Mouse (Mus musculus) retina, postnatal 1 day (tissue): Measurements from ENCODE around the gene Nt5c1a.
"Not testable (repeated sequence)": the region's sequence is repeated elsewhere in the genome, so short reads cannot be mapped to it uniquely, and the experiment has no call there.

Experiments used
- DNase-seq: peaks from one replicate; pipeline ENCODE4 v3.0.0-alpha.2; 2012

Gene Nt5c1a

DNA sequence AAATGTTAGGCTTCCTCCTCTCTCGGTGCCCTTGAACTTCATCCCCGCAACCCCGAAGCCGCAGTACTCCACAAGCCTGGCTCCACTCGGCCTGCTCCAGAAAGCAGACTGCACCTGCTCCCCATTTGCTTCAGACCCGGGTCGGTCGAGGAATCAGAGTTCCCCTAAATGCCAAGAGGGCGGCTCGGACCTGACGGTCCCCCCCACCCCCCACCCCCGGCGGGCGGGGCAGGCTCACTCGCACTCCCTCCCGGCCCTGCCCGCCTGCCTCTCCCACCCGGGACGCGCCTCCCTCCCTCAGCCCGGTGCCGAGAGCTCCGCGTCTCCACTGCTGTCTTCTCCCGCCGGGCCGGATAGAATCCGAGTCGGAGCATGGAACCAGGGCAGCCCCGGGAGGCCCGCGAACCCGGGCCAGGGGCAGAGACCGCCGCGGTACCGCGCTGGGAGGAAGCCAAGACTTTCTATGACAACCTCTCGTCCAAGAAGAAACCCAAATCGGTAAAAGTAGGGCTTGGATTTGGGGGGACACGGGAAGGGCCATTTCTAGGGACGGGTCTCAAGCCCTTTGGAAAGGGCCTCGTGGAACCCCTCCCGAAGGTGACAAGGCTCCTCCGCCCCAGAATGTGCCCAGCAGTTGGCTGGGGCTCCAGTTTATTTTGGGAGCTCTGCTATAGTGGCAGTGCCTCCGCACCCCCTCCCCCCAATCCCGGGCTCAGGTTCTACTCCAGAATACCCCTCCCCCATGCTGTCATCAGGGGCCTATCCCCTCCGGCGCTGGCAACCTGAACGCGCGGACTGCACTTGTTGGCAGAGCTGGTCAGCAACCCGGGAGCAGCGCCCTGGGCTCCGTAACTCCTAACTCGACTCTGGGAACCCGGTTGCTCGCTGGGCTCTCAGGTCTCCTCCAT is at the start of gene Nt5c1a:
Gene Nt5c1a, plus strand, starts transcription at position 319 of the 908 bp plus-strand sequence.
- DNase-seq: peak; percentile 49

DNA sequence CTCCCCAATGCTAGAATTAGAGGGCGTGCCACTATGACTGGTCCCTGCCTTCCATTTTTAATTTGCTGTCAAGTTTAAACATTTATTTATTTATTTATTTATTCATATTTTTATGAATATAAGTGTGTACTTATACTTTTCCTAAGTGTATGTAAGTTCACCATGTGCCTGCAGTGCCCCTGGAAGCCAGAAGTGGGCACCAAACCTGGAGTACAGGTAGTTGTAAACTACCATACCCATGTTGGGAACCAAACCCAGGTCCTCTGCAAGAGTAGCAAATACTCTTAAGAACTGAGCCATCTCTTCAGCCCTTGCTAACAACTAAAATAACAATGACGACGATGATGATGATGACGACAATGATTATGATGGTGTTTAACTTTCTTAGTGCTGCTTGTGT is 49.3 kb upstream of the Nt5c1a start:
- DNase-seq: no peak

DNA sequence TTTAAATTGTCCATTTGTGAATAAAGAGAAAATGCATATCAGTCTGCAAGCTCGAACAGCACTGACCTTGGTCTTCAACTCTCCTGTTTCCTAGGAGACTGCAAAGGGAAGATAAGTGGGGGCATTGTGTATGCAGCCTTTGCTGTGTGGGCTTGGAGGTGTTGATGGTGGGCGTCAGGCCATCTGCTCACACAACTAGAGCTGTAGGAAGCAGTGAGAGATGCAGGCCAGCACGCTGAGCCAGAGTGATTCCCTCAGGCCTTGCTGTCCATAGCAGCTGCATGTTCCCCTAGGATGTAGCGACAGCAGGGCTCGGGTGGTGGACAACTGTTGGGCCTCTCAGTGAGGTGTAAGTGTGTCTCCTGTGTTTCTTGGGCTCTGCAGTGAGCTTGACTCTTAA is 48.3 kb upstream of the Nt5c1a start:
- peak; percentile 67 for DNase-seq

DNA sequence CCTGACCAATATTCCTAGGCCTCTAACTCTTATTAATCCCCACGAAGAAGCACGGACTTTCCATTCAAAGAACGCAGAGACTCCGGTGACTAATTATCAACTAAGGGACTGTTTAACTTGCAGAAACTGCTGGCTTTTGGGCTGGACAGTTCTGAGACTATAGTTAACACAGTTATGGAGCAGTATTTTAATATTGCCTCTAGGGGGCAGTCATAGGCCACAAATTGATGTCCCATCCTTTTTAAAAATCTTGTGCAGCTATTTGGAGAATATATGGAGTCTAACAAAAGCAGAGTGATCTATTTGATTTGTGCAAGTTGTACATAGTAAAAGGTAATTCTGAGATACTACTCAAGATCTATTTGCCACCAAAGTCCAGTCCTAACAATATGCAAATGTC is 46.3 kb upstream of the Nt5c1a start:
- peak; percentile 68 for DNase-seq

DNA sequence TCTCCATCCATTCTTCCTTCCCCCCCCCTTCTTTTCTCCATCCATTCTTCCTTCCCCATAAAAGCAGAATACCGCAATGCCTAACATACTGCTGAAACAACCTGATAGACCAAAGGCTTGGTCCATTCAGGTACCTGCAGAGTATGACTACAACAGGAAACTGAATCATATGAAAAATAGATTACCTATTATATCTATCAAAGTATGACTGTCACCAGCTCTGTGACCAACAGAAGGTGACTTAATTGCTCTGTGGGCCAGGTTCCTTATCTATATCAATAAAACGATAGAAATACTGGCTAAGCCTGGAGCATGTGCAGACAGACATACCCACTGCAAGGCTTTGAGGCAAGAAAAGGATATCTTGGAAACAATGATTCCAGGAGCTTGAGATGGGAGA is 45.9 kb upstream of the Nt5c1a start:
- DNase-seq: no peak

DNA sequence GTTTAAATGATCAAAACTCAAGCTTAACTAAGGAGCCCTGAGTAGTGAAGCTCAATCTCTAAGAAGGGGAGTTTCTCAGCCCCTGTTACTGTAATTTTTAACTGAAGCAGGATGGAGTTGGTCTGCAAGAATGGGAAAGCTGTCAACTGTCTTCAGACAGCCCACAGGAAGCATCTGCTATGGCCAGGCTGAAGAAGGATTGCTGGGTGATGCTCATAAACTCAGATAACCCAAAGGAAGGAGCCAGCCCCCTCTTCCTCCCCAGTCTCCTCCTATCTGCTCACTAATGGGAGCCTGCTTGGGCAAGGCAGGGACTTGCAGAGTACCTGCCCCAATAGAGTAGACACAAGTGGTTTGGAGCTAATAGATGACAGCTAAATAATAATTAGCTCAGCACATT is 45.5 kb upstream of the Nt5c1a start:
- no peak for DNase-seq

DNA sequence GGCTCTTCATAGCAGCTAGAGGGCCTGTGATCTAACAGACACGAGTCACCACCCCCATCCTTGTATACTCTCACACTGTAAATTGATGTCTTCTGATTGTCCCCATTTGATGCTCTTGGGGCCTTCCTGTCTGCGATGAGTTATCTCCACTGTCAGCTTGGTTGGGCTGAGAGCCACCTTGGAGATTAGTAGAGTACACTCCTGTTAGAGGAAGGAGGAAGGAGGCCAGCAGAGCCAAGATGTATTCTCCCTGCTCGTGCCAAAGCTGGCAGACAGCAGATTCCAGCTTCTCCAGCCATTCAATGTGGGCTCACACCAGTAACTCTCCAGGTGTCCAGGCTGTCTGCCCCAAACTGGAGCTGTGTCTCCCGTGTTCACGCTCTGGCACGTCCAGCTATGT is 40.7 kb upstream of the Nt5c1a start:
- DNase-seq: no peak

DNA sequence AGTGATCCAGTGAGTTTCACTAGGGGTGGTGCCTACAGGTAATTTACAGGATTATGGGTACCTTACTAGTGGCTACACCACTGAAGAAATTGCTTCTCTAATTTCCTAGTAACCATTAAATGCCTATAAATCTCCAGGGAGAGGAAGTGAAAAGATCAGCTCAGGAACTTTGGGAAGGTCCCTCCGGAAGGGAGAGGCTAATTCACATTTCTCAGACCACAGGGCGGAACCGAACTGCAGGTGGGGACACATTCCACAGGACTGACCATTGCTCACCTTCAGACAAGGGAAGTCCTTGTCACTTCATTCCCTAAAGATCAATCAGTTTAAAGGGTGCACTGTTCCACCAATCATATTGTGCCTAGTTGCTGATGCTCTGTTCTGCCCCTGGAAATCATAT is 40.1 kb upstream of the Nt5c1a start:
- DNase-seq: not testable (repeated sequence)

DNA sequence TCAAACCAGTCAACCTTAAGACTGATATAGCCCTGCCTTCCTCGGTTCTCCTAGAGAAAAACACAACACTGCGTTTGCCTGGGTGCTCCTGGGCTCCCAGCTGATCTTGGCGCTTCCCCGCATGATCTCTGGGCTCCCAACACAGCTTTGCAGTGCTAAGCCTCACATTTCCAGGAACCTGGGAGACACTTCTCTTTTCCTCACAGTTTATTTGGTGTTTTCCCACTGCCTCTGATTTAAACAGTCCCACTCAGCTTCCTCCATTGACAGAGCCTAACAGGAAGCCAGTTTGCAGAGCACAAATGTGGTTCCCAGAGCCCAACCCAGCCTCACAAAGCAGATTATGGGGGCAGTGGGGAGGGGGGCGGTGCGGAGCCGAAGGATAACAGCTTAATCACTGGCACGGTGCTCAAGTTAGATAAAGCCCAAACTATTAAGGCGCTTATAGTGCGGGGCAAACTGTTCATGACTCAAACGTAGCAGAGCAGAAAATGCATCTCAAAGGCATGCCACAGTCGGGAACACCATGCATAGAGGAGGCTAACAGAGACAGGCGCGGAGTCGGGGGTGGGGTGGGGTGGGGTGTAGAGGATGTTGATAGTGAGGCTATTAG is 38.9 kb upstream of the Nt5c1a start:
- DNase-seq: peak; percentile 78

DNA sequence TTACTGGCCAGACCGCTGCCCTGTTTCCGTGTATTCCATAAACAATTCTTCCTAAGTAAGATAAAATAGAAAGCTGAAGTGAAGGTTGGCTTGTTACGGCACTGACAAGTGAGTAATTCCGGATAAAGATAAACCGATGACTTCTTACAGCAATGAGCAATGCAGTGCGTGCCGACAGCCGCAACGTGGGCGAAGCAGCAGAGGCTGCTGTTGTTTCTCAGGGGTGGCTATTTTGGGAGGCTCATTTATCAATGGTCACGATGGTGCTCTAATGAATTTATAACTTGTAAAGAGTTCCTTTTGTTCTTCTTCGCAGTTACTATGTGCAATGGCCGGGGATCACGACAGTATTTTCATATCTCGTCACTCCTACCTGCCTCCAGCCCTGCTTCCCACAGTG is 37.1 kb upstream of the Nt5c1a start:
- DNase-seq: no peak

DNA sequence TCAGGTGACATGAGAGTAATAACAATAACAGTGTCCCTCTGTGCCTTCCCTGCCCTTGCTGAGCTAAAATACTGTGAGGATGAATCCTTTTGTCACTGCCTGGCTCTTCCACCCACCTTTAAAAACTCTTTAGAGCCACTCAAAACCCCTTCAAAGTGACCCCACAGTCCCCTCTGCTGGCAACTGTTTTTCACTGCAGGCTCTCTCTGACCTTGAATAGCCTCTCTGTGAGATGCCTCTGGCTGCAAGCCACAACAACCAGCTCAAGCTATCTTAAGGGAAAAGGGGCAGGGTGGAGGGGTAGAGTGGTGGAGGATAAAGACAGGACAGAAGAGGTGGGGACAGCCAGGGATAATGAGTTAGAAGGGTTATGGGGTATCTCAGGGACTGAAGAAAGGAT is 29.5 kb upstream of the Nt5c1a start:
- DNase-seq: peak; percentile 42

DNA sequence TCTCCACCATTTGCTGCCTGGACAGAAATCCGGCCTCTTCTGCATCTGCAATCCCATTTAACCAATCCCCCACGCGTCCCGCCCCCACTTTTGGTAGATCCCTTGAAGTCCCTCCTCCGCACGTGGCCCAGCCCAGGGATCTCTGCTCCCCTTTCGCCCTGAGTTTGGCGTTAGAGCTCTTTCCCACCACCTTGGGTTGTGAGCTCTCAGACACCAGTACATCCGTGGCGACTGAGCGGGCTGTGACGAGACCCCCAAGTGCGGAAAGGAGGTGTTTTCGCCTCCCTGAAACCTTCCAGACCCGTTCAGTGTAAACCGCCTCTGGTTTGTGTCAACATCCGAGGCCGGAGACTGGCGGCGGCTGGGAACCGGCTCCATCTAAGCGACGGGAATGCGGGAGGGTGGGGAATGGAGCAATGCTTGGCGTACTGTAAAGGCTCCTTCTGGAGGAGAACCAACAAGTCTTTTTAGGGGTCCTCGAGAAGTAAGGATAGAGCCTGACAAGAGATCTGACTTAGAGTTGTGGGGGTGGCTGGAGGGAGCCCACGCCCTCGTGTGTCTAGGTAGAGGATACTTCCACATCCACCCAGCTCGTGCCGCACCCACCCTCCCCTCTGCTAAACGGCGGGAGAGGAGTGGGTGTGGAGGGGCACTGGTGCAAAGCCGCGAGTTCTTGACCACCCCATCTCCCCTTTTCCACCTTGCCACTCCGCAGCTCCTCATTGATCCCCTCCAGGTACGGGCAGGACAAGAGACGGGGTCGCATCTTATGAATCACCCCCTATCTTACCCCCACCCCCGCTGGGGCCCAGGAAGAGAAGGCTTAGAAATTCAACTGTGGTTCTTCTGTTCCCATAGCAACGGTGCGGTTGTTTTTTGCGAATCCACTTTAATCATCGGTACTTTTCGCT is 18.7 kb upstream of the Nt5c1a start, which contains the start of gene Hpcal4:
Gene Hpcal4, plus strand, starts transcription at position 900 of the 911 bp plus-strand sequence.
- DNase-seq: peak; percentile 66

DNA sequence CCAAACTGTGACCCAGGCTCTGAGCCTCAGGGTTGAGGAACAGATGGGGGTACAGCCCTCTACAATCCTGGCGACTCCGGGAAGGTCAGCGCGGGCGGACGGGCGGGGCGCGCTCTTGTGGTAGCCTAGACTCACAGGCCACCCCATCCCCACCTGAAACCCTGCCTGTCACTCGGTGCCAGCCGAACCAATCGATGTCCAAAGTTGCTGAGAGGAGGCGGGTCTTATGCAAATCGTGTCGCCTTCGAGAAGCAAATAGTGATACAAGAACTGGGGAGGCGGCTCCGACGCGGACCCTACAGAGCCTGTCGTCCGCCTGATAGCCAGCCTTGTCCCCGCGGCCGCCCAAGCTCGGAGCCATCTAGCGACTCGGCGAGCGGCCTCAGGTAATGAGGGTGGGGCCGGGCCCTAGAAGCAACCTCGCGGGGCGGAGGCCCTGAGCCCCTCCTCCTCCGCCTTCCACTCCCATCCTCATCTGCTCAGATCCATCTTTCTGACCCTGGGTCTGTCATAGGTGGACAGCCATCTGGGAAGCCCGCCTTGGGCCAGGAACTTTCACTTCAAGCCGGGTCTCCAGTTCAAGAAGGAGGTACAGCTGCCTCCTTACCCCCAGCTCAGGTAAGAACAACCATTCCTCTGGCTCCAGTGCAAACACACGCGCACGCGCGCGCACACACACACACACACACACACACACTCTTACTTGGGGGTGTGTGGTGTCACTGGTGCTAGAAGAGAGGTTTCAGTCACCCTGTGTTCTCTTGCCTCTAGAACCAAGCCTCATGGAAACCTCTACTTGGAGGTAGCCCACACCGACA is 17.9 kb upstream of the Nt5c1a start:
- DNase-seq: peak; percentile 90

DNA sequence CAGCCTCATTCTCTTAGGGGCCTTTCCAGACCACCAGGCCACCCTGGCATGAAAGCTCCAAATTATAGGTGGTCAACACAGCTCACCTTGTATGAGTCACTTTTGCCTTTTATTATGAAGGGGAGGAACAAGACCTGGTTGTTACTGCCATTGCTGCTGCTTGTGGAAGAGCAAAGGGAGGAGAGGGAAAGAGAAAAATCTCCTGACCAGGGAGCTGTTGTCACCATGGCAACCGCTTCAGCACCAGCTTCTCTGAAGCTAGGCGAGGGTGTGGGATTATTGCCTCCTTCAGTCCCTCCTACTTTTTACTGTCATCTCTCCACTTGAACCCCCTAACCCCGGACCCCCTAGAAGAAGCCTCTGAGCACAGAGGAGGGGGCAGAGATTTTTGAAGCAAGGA is 16.5 kb upstream of the Nt5c1a start:
- peak; percentile 42 for DNase-seq

DNA sequence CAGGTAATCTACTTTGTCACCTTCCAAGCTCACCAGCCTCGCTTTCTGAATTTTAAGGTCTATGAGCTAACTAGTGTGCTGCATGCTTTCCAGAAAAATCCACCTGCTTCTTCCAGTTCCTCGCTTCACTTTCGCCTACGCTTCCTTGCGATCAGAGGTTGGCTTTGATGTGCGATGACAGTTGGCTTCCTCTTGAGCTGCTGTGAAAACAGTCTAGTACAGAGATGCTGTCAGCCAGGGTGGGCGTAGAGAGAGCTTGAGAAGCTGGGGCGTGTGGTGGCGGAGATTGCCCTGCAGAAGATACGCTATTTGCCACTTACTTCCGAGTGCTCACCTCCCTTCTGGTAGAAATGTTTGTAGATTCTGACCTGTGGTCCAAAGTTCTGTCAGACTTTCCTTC is 9.0 kb upstream of the Nt5c1a start:
- DNase-seq: no peak

DNA sequence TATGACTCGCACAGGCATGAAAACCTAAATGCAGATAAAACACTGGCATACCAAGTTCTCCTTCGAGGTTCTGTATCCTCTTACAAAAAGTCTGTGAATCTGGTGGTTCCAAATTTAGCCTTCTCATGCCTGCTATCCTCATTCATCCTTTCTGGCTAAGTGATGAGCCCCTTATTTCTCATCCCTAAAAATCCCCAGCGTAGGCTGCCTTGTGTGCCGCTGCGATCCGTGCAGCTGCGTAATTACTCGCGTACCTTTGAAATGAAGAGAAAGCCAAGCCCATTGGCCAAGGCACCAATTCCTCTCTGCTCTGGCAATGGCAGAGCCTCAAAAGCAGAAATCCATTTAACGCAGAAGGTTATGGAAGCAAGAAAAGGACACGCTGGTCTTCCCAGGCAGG is 7.5 kb upstream of the Nt5c1a start:
- DNase-seq: no peak

DNA sequence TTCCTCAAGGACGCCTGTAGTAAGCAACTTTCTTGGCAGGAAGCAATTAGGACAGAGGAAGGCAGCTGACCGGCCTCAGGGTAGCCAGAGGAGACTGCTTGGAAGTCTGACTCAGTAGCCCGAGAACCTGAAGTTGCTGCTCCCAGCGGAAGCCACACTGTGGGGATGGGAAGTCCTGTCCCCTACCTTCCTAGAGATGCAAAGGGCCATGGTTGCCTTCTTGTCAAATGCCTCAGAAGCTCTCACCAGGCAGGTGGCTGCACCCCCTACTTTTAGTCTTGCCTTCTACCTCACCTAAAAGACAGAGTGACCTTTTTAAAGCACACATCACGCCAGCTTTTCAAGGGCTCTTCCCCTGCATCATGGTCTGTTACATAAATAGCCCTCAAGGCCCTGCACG is 4.6 kb upstream of the Nt5c1a start:
- DNase-seq: no peak

DNA sequence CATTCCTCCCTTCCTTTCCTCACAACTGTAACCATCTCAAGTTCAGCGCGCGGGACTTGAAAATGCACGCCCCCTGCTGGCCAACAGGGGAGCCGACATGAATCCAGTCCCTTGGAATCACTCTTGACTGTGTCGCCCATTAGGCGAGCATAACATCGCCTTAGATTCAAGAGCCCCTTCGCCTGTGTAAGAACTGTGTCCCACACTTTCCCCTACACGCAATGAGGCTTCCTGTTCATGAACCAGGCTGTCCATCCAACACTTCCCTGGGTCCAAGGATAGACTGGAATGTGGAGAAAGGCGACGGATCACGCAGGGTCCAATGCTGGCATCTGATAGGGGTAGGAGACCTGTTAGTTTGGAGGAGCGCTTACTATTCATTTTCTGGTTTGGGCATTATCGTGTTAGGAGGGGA is 526 bp upstream of the Nt5c1a start:
- DNase-seq: peak; percentile 83

DNA sequence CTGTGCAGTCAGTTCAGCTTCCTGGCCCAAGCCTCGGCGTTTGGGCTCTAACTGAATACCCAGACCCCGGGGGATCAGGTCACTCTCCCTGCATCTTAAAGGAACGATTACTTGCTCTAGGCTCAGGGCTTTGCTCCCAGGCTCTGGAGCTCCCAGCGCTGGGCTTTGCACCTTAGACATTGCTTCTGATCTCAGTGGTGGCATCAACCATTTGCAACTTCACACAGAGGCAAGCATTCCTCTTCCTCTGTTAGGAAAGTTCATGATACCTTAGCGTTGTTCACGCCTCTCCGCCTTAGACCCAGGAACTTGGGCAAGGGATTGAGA is 753 bp downstream of the Nt5c1a start:
- DNase-seq: no peak

DNA sequence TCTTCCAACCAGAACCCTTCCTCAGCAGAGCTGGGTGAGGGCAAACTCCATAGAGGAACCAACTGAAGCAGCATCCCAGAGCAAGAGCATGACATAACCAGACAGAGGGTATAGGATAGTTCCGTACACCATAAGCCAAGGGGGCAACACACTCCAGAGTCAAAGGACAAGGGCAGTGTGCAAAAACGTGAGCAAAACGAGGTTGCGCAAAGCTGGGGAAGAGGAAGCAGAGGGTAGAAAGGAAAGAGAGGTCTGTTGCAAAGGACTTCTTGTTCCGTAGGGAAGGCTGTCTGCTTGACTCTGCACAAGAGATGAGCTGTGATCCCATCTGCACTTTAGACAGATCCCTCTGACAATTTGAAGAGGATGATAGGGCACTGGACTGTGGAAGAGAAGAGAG is 6.0 kb downstream of the Nt5c1a start:
- DNase-seq: no peak

DNA sequence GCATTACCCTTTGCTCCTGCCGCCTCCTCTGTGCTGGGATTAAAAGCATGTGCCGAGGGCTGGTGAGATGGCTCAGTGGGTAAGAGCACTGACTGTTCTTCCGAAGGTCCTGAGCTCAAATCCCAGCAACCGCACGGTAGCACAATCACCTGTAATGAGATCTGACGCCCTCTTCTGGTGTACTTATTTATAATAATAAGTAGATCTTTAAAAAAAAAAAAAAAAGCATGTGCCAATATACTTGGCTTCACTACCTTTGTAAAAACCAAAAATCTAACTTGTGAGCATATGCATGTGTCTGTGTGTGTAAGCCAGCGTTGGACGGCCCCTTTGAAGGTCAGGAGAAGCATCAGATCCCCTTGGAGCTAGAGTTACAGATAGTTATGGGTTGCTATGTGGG is 9.7 kb downstream of the Nt5c1a start:
- DNase-seq: no peak

DNA sequence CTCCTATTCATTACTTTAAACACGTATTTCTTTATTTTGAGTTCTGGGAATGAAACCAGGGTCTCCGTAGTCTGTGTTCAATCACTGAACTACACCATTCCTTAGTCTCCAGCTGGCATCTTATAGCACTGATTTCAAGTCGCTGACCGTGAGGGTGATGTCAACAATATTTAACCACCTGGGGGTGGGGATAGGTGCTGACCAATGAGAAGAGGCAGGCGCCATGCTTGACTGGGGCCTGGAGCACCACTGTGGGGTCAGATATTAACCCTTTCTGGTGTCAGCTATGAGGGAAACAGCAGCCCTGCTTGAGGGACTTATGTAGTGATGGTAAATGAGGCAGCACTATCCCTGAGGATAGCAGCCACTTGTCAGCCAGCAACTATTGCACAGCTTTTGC is 10.1 kb downstream of the Nt5c1a start:
- DNase-seq: no peak

DNA sequence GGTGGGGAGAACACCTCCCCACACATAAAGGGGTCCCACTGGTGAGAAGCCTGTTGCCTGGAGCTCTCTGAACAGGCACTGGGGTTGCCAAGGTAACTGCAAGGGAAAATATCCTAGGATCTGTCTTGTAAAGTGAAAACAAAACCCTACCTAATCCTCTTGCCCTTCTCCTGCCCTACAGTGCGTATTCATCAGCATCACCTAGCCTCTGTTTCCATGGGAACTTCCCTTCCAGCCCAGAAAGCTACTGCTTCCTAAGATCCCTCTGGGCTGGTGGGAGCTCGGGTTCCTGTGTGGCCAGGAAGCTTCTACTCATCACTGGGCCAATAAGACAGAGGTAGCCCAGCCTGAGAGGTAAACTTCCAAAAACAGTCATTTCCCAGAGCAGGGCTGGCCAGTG is 11.0 kb downstream of the Nt5c1a start:
- no peak for DNase-seq
